Mouse (Mus musculus) c-Kit-positive CD71-negative TER-119-negative erythroid progenitor cells, embryonic 14.5 days (primary cell): ENCODE data around the gene Apod.
"Not testable (repeated sequence)": the region's sequence is repeated elsewhere in the genome, so short reads cannot be mapped to it uniquely, and the experiment has no call there.

Experiments used
- DNase-seq: peaks from one replicate; pipeline ENCODE4 v3.0.0-alpha.2; 2013; ENCODE audit warnings: low read depth

Apod gene

DNA sequence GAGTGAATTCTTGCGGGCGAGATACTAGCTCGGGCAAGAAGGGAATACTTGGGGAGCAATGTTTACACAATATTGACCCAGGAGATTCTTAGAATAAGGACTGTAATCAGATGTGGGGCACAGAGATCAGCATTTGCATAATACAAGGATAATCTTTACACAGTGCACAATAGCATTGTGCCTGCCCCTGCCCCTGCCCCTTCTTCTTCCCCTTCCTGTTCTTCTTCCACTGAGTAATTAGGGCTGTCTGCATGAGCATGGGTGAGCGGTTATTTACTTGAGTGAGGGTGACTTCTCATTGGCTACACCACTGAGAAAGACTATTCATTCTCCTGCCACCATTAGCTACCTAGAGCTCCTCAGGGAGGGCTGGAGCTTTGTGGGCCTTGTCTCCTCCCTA lies 6.9 kb upstream of the Apod start:
- no peak for DNase-seq

GRCm38 (mm10) chr16:31320954-31321353 lies 6.3 kb upstream of the Apod start:
- no peak for DNase-seq

GRCm38 (mm10) chr16:31319723-31320122 lies 5.1 kb upstream of the Apod start:
- not testable (repeated sequence) for DNase-seq

- DNase-seq = no peak
Measured at GRCm38 (mm10) chr16:31319316-31319715, 4.7 kb upstream of the Apod start.

GRCm38 (mm10) chr16:31318418-31318817 lies 3.8 kb upstream of the Apod start:
- no peak for DNase-seq

- not testable (repeated sequence) for DNase-seq
Measured at GRCm38 (mm10) chr16:31316246-31317143, 1.9 kb upstream of the Apod start.

- no peak for DNase-seq
Measured at GRCm38 (mm10) chr16:31315294-31315693, 686 bp upstream of the Apod start.

GRCm38 (mm10) chr16:31313611-31314010 lies 997 bp downstream of the Apod start:
- no peak for DNase-seq

DNA sequence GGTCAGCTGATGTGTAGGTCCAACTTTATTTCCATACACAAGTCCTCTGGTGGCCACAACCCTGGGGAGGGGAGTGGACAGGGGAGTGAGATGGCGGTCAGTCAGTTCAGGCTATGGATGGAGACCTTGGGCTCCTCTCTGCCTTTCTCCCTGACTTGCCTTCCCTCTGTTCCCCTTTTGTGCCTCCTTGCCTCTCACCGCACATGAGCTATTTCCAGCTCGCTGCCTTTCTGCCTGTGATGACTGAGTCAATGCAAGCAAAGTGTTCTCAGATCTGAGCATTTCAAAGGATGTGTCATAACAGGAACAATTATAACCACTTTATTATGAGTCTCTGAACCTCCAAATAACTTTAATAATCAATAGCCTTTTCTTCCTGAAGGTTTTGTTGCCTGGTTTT lies 2.3 kb downstream of the Apod start:
- no peak for DNase-seq

DNA sequence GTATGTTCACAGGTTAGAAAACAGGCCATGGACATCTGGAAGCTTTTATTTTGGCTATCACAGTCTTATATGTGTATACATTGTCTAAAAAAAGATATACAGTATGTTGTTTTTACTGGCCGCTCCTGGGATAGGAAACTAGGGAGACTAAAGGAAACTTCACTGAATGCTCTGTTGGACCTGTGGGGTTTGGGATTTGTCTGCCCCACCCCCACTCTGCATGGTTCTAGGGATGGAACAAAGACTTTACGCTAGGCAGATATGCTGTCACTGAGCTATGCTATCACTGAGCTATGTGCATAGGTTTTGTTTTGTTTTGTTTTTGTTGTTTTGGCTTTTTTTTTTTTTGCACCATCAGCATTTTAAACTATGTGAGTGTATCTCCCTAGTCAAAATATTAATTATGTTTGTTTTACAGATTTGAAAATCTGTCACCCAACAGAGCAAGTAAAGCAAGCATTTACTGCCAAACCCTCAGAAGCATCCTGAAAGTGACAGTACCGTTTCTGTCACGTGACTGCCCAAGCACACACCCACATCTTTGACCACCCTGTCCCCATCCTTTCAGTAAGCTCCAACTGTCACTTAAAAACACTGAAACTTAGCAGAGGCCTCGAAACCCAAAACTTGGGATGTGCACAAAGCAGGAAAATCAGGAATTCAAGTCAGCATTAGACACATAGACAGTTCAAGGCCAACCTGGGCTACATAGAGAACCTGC lies 9.2 kb downstream of the Apod start:
- DNase-seq = no peak

DNA sequence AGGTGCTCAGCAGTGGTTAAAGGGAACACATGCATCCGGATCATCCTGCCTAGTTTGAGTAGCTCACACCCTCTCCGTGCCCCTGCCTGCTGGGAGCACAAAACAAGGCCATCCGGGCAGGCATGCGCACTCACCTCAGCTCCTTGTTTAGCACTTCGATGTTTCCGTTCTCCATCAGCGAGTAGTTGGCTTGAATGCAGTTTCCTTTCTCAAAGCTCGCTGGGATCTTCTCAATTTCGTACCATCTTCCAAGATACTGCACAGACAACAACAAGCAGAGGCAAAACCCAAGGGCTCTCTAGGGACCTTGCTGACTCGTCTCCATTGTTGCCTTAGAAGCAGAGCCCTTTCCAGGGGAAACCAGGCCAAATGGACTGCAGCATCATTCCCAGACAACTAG lies 11.3 kb downstream of the Apod start:
- DNase-seq = no peak

DNA sequence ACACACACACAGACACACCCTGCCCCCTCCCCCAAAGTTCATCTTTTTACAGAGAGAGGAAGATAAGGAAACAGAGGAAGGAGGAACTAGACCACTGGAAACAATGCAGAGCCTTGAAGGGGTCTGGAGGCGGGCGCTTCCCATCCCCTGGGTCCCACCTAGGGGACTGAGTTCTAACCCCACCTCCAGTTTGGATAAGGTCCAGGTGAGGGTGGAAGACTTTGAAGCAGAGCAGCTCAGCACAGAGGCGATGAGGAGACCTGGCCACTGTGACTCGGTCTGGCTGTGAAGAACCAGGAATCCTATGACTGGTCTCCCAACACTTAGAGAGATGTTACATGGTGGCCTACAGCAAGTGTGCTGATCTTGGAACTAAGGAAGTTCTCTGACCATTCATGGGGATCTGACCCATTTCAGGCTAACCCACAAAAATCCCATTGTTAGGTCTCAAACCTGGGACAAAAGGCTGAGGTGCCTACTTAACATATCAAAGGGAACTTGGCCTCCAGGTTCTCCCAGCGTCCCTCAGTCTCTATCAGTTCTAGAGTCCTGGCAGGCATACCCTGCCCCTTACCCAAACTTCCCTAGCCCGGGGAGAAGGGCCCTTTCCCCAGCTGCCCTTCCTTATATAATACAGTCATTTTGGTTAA lies 13.6 kb downstream of the Apod start:
- no peak for DNase-seq

- DNase-seq = no peak
Measured at GRCm38 (mm10) chr16:31300467-31300866, 14.1 kb downstream of the Apod start.

- no peak for DNase-seq
Measured at GRCm38 (mm10) chr16:31299960-31300353, 14.7 kb downstream of the Apod start.

GRCm38 (mm10) chr16:31299164-31299959 lies 15.2 kb downstream of the Apod start:
- no peak for DNase-seq

DNA sequence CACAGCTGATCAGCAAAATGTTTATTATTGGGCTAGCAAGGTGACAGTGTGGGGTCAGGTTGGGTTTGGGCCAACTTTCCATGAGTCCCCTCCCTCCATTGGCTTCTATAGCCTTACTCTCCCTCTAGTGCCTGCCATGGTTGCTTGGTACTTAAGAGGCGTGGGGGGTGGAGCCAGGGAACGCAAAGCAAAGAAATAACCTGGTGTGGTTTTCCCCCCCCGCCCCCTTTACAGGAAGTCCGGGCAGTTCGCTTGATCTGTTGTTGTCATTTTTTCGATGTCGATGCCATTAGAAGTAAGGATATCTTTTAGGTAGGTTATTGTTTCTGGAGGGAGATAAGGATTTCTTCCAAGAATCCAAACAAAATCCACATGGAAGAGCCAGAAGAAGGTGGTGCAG lies 17.5 kb downstream of the Apod start:
- DNase-seq = no peak

- DNase-seq = no peak
Measured at GRCm38 (mm10) chr16:31293761-31294160, 20.8 kb downstream of the Apod start.

DNA sequence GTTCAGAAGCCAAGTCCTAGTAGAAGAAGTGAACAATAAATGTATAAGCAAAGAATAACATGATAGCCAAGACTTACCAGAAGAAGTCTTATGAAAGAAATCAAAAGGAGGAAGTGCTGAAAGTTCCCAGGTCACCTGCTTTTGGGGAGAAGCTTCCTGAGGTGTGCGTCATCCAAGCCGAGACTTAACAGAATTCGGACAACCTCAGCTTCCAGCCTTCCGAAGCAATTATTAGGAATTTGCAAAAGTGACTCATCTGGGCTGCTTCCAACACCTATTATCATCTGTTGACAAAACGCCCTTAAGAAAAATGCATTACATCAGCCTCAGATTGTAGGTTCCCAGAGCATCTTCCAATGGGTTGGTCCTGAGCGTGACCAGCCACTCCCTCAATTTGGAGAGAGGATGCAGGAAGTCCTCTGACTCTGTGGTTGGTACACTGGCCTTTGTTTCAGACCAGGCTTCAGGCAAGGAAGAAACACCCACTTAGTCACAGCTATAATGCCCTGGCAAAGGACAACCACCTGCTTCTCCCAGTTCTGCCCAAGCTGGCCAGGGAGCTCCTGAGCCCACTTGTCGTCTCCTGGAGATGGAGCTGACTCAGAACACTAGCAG lies 23.8 kb downstream of the Apod start:
- no peak for DNase-seq

DNA sequence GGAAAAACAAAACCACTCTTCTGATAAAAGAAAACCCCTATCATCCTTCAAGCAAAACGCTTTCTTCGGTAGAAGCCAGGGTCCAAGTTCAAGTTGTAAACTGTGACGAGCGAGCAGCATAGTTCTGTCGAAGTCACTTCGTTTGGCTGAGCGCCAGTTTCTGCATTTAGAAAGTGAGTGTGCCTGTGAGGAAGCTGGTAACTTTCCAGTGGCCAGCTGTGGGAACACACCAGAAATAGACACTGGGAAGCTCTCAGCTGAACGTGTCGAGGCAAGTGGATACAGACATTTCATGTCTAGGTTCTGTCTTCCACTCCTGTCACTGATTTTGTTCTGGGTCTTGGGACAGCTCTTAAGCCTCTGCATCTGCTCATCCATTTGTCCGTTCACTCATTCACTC lies 24.3 kb downstream of the Apod start:
- DNase-seq = no peak

- DNase-seq = no peak
Measured at GRCm38 (mm10) chr16:31287712-31288111, 26.9 kb downstream of the Apod start.

GRCm38 (mm10) chr16:31286801-31287488 lies 27.7 kb downstream of the Apod start:
- no peak for DNase-seq
